Mouse (Mus musculus) liver, adult 2 months (tissue): ENCODE data around the gene Larp6.

ENCODE experiments used
- CTCF ChIP-seq: fragments of 200-500 bp; IDR thresholded peaks from 2 replicates; pipeline ENCODE4 v1.5.1; 2011; ENCODE audit warnings: low read depth, low read length, control low read depth
- POLR2A ChIP-seq: fragments of 200-500 bp; IDR thresholded peaks from 2 replicates; pipeline ENCODE4 v1.6.1; 2011; ENCODE audit warnings: low read length, control low read depth; ENCODE audit not compliant: insufficient read depth; ENCODE audit errors: extremely low read depth

DNA sequence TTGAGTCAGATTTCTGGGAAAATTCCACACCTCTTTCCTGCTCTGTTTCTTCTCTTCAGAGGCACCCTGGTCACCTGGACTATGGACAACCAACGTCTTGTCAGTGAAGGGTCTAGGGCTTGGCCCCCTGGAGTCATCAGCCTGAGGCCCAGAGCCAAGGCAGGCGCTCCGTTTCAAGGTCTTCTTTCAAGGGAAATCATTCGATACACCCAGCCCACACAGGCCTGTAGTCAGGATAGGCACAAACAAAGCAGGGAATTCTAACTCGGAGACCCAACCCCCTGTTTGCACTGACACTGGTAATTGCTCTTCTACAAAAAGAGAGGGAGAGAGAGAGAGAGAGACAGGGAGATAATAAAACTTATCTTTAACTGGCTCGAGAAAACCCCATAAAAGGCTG lies 39.2 kb downstream of the Larp6 start:
- TF ChIP-seq CTCF (no peak), POLR2A (no peak)
